Mouse (Mus musculus): ENCODE measurements around the gene Gars.

- TF ChIP-seq POLR2A (IDR thresholded peaks at IDR 0.05; ENCODE audit: insufficient read length, low read depth) (no peak), MAX (IDR thresholded peaks at IDR 0.05; ENCODE audit: low read depth) (no peak), MYOD1 (IDR thresholded peaks at IDR 0.05; ENCODE audit: control insufficient read depth in 1 of 3, insufficient read length in 2 of 3, low read depth in 2 of 3) (no peak), TCF12 (IDR thresholded peaks at IDR 0.05; ENCODE audit: insufficient read depth, poor library complexity, severe bottlenecking) (no peak), USF1 (IDR thresholded peaks at IDR 0.05; ENCODE audit: low read depth) (no peak), REST (IDR thresholded peaks at IDR 0.05; ENCODE audit: insufficient read depth, insufficient read length) (no peak), E2F4 (IDR thresholded peaks at IDR 0.05; ENCODE audit: insufficient read depth) (no peak), MYOG (IDR thresholded peaks at IDR 0.05; ENCODE audit: control insufficient read depth in 1 of 3, insufficient read depth in 1 of 3, insufficient read length in 2 of 3, low read depth in 2 of 3) (no peak), SRF (IDR thresholded peaks at IDR 0.05; ENCODE audit: control insufficient read depth, insufficient read length, low read depth) (no peak), TCF3 (IDR thresholded peaks at IDR 0.05; ENCODE audit: insufficient read length, low read depth) (no peak), POLR2AphosphoS2 (IDR thresholded peaks at IDR 0.05; ENCODE audit: insufficient read length, low read depth) (no peak), CEBPB (IDR thresholded peaks at IDR 0.05; ENCODE audit: insufficient read depth, poor library complexity, severe bottlenecking) (no peak)
These were observed 45.7 kb upstream of the Gars start for GRCm38 (mm10) chr6:54992141-54992540.
